Mouse (Mus musculus): ENCODE data around the gene Specc1. TPM values are rescaled to one million over a fixed set of nuclear protein-coding genes. Genes with fewer than 3 reads are reported as not detected.

Gene Specc1
- polyA plus RNA-seq, 1 experiment from 2014 or later, result 16.6 TPM

GRCm38 (mm10) chr11:62015071-62015654, 58.6 kb downstream of the Specc1 start:
- 56% methylated on average over 13 of the region's 13 CpGs for WGBS
- no peak overlapping the region for H3K27ac ChIP-seq (ENCODE audit: poor library complexity, severe bottlenecking)
- H3K27me3 ChIP-seq (replicated peaks), result peaks cover 26% of the 10 kb centered on the region

DNA sequence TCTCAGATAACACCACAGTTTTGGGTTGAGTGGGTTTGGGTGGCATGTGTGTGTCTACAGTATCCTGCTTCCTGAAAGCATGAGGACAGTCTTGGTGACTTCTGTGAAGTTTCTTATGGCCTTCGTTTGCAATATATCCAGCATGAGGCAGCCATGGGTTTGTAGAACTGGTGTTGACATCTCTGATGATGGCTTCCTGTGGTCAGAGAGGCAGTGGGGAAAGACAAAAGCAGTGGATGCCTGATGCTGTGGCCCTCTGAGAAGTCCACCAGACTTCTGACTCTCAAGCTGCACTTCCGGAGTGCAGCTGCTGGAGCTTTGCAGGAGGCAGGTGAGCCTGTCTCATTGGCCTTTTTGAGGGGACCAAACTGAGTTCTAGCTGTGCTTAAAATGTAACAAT, 60.4 kb downstream of the Specc1 start:
- H3K4me2 ChIP-seq, result no peak overlapping the region
- H3K27me3 ChIP-seq (replicated peaks), result peaks cover 20% of the 10 kb centered on the region
- H3K4me1 ChIP-seq (replicated peaks), result no peaks in the 10 kb centered on the region
- H3K4me3 ChIP-seq, result no peak overlapping the region
- no peaks in the 10 kb centered on the region for H3K36me3 ChIP-seq
- ATAC-seq (ENCODE audit: insufficient number of reproducible peaks, low FRiP score), result no peak
- H3K27ac ChIP-seq (ENCODE audit: poor library complexity, severe bottlenecking), result no peak overlapping the region
- no peaks in the 10 kb centered on the region for H3K9me3 ChIP-seq (replicated peaks)
- 66% methylated on average over 2 of the region's 2 CpGs for WGBS
- H3K9ac ChIP-seq, result no peak overlapping the region

More at GRCm38 (mm10) chr11:62015071-62015654, 58.6 kb downstream of the Specc1 start:
- no peak overlapping the region for H3K4me2 ChIP-seq
- H3K9ac ChIP-seq, result no peak overlapping the region
- H3K4me3 ChIP-seq, result no peak overlapping the region
- no peak for ATAC-seq (ENCODE audit: insufficient number of reproducible peaks, low FRiP score)
- no peaks in the 10 kb centered on the region for H3K4me1 ChIP-seq (replicated peaks)
- no peaks in the 10 kb centered on the region for H3K36me3 ChIP-seq
- H3K9me3 ChIP-seq (replicated peaks), result no peaks in the 10 kb centered on the region

DNA sequence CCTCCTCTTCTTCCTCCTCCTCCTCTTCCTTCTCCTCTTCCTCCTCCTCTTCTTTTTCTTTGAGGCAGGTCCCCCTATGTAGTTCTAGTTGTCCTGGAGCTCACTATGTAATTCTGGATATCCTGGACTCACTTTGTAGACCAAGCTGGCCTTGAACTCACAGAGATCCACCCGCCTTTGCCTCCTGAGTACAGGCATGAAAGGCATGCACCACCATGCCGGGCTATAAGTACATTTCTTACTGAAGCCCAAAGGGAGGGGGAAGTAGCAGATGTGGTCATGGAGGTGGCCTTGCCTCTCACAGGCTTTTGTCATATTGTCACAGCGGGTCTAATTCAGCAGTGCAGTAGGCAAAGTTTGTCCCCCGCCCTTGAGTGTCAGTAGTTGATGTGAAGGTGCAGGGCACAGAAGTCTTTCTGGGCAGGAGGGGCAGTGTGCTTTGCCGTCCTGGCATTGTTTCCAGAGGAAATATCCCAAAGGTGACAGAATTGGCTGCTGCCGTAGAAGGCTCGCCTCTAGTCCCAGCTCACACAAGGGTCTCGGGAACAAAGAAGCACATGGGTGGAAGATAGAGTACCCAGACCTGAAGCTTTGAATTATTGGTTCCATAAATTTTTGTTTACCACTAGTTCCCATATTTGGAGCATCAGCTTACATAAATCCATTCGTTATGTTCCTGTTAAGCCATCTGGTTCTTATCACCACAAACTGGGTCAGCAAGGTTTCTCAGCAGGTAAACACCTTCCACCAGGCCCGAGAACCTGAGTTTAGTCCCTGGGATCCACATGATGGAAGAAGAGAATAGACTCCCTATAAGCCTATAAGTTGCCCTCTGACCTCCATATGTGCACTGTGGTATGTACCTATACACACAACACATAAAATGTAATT, 62.0 kb downstream of the Specc1 start:
- H3K36me3 ChIP-seq, result no peaks in the 10 kb centered on the region
- no peak overlapping the region for H3K4me3 ChIP-seq
- no peak overlapping the region for H3K4me2 ChIP-seq
- H3K4me1 ChIP-seq (replicated peaks), result peaks cover 5% of the 10 kb centered on the region; the same call in 1 of the 2 replicates
- H3K27me3 ChIP-seq (replicated peaks), result peaks cover 16% of the 10 kb centered on the region
- no peak for ATAC-seq (ENCODE audit: insufficient number of reproducible peaks, low FRiP score)
- no peak overlapping the region for H3K27ac ChIP-seq (ENCODE audit: poor library complexity, severe bottlenecking)
- H3K9me3 ChIP-seq (replicated peaks), result no peaks in the 10 kb centered on the region
- 74% methylated on average over 10 of the region's 10 CpGs for WGBS
- no peak overlapping the region for H3K9ac ChIP-seq

DNA sequence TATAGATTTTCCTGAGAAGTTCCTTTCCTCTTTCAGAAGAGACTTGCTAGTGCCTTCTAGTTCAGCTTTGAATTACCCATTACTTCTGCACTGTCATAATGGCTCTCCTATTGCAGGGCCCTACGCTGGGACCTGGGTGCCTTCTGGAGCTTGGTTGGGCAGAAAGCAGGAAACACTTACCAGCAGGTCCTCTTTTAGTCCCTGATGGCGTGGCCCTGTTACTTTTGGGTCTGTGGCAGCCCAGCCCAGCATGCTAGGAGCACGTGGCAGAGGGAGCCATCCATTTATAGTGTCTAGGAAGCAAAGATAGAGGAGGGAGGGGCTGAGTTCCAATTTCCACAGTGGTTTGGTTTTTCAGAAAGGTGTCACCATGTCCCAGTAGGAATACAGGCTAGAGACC, 63.3 kb downstream of the Specc1 start:
- 53% methylated on average over 3 of the region's 3 CpGs for WGBS

GRCm38 (mm10) chr11:62020898-62021297, 64.3 kb downstream of the Specc1 start:
- Histone ChIP-seq H3K36me3 (no peaks in the 10 kb centered on the region), H3K27me3 (replicated peaks) (peaks cover 5% of the 10 kb centered on the region; the same call in 1 of the 2 replicates), H3K4me3 (no peak overlapping the region), H3K9me3 (replicated peaks) (no peaks in the 10 kb centered on the region), H3K27ac (ENCODE audit: poor library complexity, severe bottlenecking) (no peak overlapping the region), H3K9ac (no peak overlapping the region), H3K4me2 (no peak overlapping the region), H3K4me1 (replicated peaks) (peaks cover 13% of the 10 kb centered on the region)
- ATAC-seq (ENCODE audit: insufficient number of reproducible peaks, low FRiP score), result no peak
- WGBS, result 84% methylated on average over 1 of the region's 1 CpGs

More for the DNA sequence above, 63.3 kb downstream of the Specc1 start:
- Histone ChIP-seq H3K27me3 (replicated peaks) (peaks cover 9% of the 10 kb centered on the region), H3K9me3 (replicated peaks) (no peaks in the 10 kb centered on the region), H3K9ac (no peak overlapping the region), H3K4me1 (replicated peaks) (peaks cover 13% of the 10 kb centered on the region), H3K27ac (ENCODE audit: poor library complexity, severe bottlenecking) (no peak overlapping the region), H3K36me3 (no peaks in the 10 kb centered on the region), H3K4me2 (no peak overlapping the region), H3K4me3 (no peak overlapping the region)
- no peak for ATAC-seq (ENCODE audit: insufficient number of reproducible peaks, low FRiP score)

DNA sequence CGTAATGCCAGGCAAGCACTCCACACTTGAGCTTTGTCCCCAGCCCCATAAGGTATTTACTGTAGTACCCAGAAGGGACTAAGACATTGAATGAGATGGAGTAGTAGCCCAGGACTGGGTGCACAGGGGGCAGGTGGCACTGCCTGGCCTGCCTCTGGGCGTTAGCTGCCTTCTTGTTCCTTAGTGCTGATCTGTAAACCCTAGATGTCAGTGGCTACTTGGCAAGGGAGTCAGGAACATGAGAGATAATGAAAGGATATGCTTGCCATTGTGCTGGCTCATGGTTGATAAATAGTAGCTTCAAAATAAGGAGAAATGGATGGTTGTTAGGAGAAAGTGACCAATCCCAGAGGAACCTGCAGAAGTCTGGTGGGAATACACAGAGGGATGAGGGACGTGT, 65.5 kb downstream of the Specc1 start:
- Histone ChIP-seq H3K27ac (ENCODE audit: poor library complexity, severe bottlenecking) (no peak overlapping the region), H3K36me3 (no peaks in the 10 kb centered on the region), H3K9ac (no peak overlapping the region), H3K4me1 (replicated peaks) (peaks cover 16% of the 10 kb centered on the region), H3K9me3 (replicated peaks) (no peaks in the 10 kb centered on the region), H3K4me2 (no peak overlapping the region), H3K27me3 (replicated peaks) (no peaks in the 10 kb centered on the region), H3K4me3 (no peak overlapping the region)
- 87% methylated on average over 3 of the region's 3 CpGs for WGBS
- ATAC-seq (ENCODE audit: insufficient number of reproducible peaks, low FRiP score), result no peak

- no peak overlapping the region for H3K4me3 ChIP-seq
- ATAC-seq (ENCODE audit: insufficient number of reproducible peaks, low FRiP score), result no peak
- H3K9me3 ChIP-seq (replicated peaks), result no peaks in the 10 kb centered on the region
- 73% methylated on average over 8 of the region's 8 CpGs for WGBS
- H3K4me2 ChIP-seq, result no peak overlapping the region
- H3K9ac ChIP-seq, result no peak overlapping the region
- peaks cover 16% of the 10 kb centered on the region for H3K4me1 ChIP-seq (replicated peaks)
- H3K27ac ChIP-seq (ENCODE audit: poor library complexity, severe bottlenecking), result no peak overlapping the region
- H3K27me3 ChIP-seq (replicated peaks), result no peaks in the 10 kb centered on the region
- H3K36me3 ChIP-seq, result no peaks in the 10 kb centered on the region
Measured at GRCm38 (mm10) chr11:62022718-62023493, 66.3 kb downstream of the Specc1 start.

DNA sequence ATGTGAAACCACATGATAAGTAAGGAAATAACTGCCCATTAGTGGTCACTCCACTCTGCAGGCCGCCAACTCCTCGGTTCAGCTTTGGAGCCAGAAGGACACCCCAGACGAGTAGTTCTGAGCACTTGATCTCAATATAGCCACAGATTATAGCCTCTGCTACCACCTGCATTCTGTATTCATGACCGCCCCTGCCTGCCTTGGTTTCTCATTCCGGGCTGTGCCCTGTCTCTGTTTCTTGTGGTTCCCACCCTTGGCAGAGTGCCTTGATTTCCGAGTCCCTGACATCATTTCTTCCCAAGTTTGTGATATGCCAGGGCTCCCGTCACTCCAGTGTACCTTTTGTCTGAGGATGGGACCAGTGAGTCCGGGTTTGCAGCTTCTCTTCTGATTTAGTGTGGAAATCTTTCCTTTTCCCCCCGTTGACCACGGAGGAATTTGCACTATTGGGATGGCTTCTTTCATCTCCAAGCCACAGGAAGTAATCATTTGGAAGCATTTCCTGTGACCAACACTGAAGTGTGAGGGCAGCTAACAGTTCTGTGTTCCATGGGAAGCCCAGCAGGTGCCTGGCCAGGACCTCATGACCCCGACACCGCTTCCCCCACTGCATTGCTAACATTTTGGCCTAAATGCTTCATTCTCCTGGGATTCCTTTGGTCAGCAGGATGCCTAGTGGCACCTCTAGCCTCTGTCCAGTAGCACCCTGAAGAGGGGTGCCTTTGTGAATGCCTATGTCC, 67.1 kb downstream of the Specc1 start:
- H3K27me3 ChIP-seq (replicated peaks), result no peaks in the 10 kb centered on the region
- no peak for ATAC-seq (ENCODE audit: insufficient number of reproducible peaks, low FRiP score)
- WGBS, result 67% methylated on average over 12 of the region's 12 CpGs
- H3K36me3 ChIP-seq, result no peaks in the 10 kb centered on the region
- H3K4me3 ChIP-seq, result no peak overlapping the region
- H3K9ac ChIP-seq, result no peak overlapping the region
- no peaks in the 10 kb centered on the region for H3K9me3 ChIP-seq (replicated peaks)
- peaks cover 16% of the 10 kb centered on the region for H3K4me1 ChIP-seq (replicated peaks)
- H3K27ac ChIP-seq (ENCODE audit: poor library complexity, severe bottlenecking), result no peak overlapping the region
- H3K4me2 ChIP-seq, result no peak overlapping the region

GRCm38 (mm10) chr11:62024234-62024601, 67.7 kb downstream of the Specc1 start:
- Histone ChIP-seq H3K4me2 (no peak overlapping the region), H3K36me3 (no peaks in the 10 kb centered on the region), H3K9ac (no peak overlapping the region), H3K27me3 (replicated peaks) (no peaks in the 10 kb centered on the region), H3K4me3 (no peak overlapping the region), H3K4me1 (replicated peaks) (peaks cover 16% of the 10 kb centered on the region), H3K27ac (ENCODE audit: poor library complexity, severe bottlenecking) (no peak overlapping the region), H3K9me3 (replicated peaks) (no peaks in the 10 kb centered on the region)
- no peak for ATAC-seq (ENCODE audit: insufficient number of reproducible peaks, low FRiP score)
- WGBS, result 60% methylated on average over 8 of the region's 8 CpGs

GRCm38 (mm10) chr11:62024952-62025351, 68.4 kb downstream of the Specc1 start:
- H3K36me3 ChIP-seq, result no peaks in the 10 kb centered on the region
- H3K4me1 ChIP-seq (replicated peaks), result peaks cover 16% of the 10 kb centered on the region
- H3K4me2 ChIP-seq, result no peak overlapping the region
- H3K27me3 ChIP-seq (replicated peaks), result no peaks in the 10 kb centered on the region
- no peak for ATAC-seq (ENCODE audit: insufficient number of reproducible peaks, low FRiP score)
- no peak overlapping the region for H3K27ac ChIP-seq (ENCODE audit: poor library complexity, severe bottlenecking)
- WGBS, result 67% methylated on average over 5 of the region's 5 CpGs
- H3K4me3 ChIP-seq, result no peak overlapping the region
- H3K9me3 ChIP-seq (replicated peaks), result no peaks in the 10 kb centered on the region
- H3K9ac ChIP-seq, result no peak overlapping the region
